Mouse (Mus musculus): Measurements from ENCODE around the gene Gm10065. TPM values are rescaled to one million over a fixed set of nuclear protein-coding genes. Genes with fewer than 3 reads are reported as not detected.
A peak's percentile ranks its signal among the peaks of the same experiment; 100 is the strongest.
"Not testable (repeated sequence)": the region's sequence is repeated elsewhere in the genome, so short reads cannot be mapped to it uniquely, and the experiment has no call there.

Gm10065 gene
- not detected in 2 replicates for polyA plus RNA-seq (2012; ENCODE audit: insufficient read depth, low replicate concordance)

- Histone ChIP-seq H3K4me3 (replicated peaks) (peak within 1 kb of the TSS; percentile 86), H3K4me1 (peaks cover 26% of the 10 kb centered on the region)
- H3K36me3 ChIP-seq (replicated peaks; ENCODE audit: low read length); H3K9me3 ChIP-seq; H3K27me3 ChIP-seq (replicated peaks): not testable (repeated sequence)
Observed at GRCm38 (mm10) chr13:21478759-21479670, at the start of gene Gm10065, which contains the start of gene Zkscan4. Gene Gm10065 (minus strand): TSS chr13:21479441. Gene Zkscan4 (plus strand): TSS chr13:21478907.

DNA sequence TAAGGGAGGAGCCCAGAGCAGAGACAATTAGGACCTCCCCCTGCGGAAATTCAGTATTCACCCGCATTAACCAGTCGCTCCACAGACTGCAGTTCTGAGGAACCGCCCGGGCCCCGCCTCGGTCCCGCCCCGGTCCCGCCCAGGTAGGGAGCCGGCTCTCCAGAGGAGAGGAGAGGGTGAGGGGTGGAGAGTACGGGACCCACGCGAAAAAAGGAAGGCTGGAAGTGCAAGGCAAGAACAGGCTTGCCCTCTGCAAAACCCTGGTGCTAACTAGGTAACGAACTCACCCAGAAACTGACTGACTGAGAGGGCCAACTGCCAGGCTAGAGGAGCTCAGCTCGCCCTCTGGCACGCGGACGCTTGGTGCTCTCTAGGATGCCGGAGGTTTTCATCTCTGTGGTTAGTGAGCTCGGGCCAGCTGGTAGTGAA lies 27.0 kb upstream of the Gm10065 start:
- Histone ChIP-seq H3K36me3 (replicated peaks; ENCODE audit: low read length) (no peaks in the 10 kb centered on the region), H3K4me3 (replicated peaks) (peak overlapping the region; percentile 92), H3K27me3 (replicated peaks) (no peaks in the 10 kb centered on the region)

DNA sequence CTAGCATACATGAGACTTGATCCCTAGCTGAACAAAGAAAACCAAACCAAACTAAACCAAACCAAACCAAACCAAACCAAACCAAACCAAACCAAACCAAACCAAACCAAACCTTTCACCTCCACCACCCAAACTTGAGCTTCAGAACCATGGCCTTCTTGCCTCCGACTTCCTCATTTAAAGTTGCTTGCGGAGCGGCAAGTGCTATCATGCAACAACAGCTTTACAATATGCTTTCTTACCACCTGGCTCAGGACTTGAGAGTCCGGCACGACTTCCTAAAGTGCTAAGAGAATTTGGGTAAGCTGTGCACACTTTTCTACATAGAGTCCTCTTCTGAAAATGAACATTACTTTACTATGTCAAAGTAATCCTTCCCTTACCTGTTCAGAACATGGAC lies 23.1 kb upstream of the Gm10065 start:
- no peak overlapping the region for H3K4me3 ChIP-seq (replicated peaks)
- peaks cover 4% of the 10 kb centered on the region; the same call in 1 of the 2 replicates for H3K4me1 ChIP-seq
- no peaks in the 10 kb centered on the region for H3K9me3 ChIP-seq
- no peaks in the 10 kb centered on the region for H3K27me3 ChIP-seq (replicated peaks)
- TF ChIP-seq FLI1 (IDR thresholded peaks at IDR 0.05; ENCODE audit: low read length): no peak
- no peak for TF ChIP-seq GATA1 (IDR thresholded peaks at IDR 0.05; ENCODE audit: borderline replicate concordance, low read length)
- no peaks in the 10 kb centered on the region for H3K36me3 ChIP-seq (replicated peaks; ENCODE audit: low read length)

More for the DNA sequence above, 27.0 kb upstream of the Gm10065 start:
- TF ChIP-seq GATA1 (IDR thresholded peaks at IDR 0.05; ENCODE audit: borderline replicate concordance, low read length): no peak
- no peak for TF ChIP-seq FLI1 (IDR thresholded peaks at IDR 0.05; ENCODE audit: low read length)
- peaks cover 22% of the 10 kb centered on the region for H3K4me1 ChIP-seq
- H3K9me3 ChIP-seq: no peaks in the 10 kb centered on the region

DNA sequence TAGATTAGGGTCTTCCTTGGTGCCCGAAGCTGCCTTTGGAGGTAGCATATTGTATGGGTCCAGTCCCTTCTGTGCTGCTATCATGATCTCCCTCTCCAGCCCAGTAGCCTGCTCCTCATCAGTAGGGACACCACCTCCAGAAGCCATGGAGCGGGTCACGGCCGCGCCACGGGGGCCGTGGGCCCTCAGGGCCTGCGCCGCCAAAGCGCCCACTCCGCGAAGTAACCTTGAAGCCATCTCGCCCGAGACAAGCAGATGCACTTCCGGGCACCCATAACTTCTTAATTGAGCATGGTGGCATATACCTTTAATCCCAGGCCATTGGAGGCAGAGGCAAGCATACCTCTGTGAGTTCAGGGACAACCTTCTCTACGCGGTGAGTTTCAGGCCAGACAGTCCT lies 21.9 kb upstream of the Gm10065 start, which contains the start of gene Gm11273:
Gm11273 (minus strand) TSS at position 237 of the 400 bp plus-strand sequence.
- H3K27me3 ChIP-seq (replicated peaks); H3K4me3 ChIP-seq (replicated peaks): not testable (repeated sequence)

DNA sequence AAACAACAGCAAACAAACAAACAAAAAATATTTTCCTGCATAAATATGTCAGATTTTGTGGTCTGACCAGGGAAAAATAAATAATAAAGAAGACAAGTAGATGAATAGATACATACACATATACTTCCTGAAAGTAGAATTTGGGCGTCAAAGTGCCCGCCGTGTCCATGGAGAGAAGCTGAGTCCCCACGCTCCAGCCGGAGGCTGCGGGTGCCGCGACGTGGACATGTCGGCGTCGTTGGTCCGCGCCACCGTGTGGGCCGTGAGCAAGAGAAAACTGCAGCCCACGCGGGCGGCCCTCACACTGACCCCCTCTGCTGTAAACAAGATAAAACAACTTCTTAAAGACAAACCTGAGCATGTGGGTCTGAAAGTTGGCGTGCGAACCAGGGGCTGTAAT lies 15.8 kb upstream of the Gm10065 start, which contains the start of gene AK157302:
AK157302 (plus strand) TSS at position 144 of the 400 bp plus-strand sequence.
- TF ChIP-seq FLI1 (IDR thresholded peaks at IDR 0.05; ENCODE audit: low read length) (no peak), GATA1 (IDR thresholded peaks at IDR 0.05; ENCODE audit: borderline replicate concordance, low read length) (no peak)
- H3K4me3 ChIP-seq (replicated peaks): no peak within 1 kb of the TSS
- no peaks in the 10 kb centered on the region for H3K4me1 ChIP-seq

More for the DNA sequence above, 21.9 kb upstream of the Gm10065 start, which contains the start of gene Gm11273:
- not testable (repeated sequence) for H3K4me1 ChIP-seq; H3K36me3 ChIP-seq (replicated peaks; ENCODE audit: low read length); H3K9me3 ChIP-seq

DNA sequence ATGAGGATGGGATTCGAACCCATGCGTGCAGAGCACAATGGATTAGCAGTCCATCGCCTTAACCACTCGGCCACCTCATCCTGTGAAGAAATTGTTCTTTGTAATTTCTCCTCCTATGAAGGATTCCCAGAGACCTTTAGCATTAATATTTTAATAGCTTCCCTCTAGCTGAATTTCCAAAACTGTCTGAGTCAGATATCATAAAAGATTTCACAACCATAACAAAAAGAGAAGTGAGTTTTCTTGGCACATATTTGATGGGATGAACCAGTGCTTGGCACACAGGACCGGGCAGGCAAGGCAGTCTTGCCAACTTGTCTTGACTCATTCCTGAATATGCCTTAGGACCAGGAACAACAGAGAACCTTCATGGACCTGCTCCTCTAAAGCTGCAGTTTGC lies 13.6 kb upstream of the Gm10065 start:
- H3K36me3 ChIP-seq (replicated peaks; ENCODE audit: low read length): no peaks in the 10 kb centered on the region
- TF ChIP-seq GATA1 (IDR thresholded peaks at IDR 0.05; ENCODE audit: borderline replicate concordance, low read length) (no peak), FLI1 (IDR thresholded peaks at IDR 0.05; ENCODE audit: low read length) (no peak)
- peaks cover 1% of the 10 kb centered on the region for H3K27me3 ChIP-seq (replicated peaks)
- H3K4me3 ChIP-seq (replicated peaks): no peak overlapping the region
- H3K9me3 ChIP-seq: 0 out of 2 replicates have a peak, but pooled peaks cover 3% of the 10 kb centered on the region
- H3K4me1 ChIP-seq: no peaks in the 10 kb centered on the region

More for the DNA sequence above, 15.8 kb upstream of the Gm10065 start, which contains the start of gene AK157302:
- Histone ChIP-seq H3K27me3 (replicated peaks) (peaks cover 1% of the 10 kb centered on the region), H3K36me3 (replicated peaks; ENCODE audit: low read length) (no peaks in the 10 kb centered on the region), H3K9me3 (no peaks in the 10 kb centered on the region)

DNA sequence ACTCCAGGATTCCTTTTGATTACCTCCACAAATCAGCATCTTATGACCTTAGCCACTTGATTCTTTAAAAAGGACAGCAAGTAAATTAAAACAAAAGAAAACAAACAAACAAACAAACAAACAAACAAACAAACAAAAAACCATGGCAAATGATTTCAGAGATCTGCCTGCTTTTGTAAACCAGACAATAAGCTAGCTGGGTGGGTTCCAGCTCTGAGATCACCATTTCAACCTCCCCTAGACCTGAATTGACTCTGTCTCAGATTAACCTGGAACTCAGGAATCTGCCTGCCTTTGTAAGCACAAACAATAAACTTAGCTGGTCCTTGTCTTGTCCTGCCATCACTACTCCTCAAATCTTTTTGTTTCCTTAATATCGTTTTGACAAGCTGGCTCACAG lies 7.6 kb upstream of the Gm10065 start:
- H3K9me3 ChIP-seq: peaks cover 9% of the 10 kb centered on the region
- peaks cover 7% of the 10 kb centered on the region for H3K36me3 ChIP-seq (replicated peaks; ENCODE audit: low read length)
- H3K4me1 ChIP-seq: peaks cover 5% of the 10 kb centered on the region; the same call in 1 of the 2 replicates
- TF ChIP-seq GATA1 (IDR thresholded peaks at IDR 0.05; ENCODE audit: borderline replicate concordance, low read length) (no peak), FLI1 (IDR thresholded peaks at IDR 0.05; ENCODE audit: low read length) (no peak)
- H3K27me3 ChIP-seq (replicated peaks): peaks cover 1% of the 10 kb centered on the region
- H3K4me3 ChIP-seq (replicated peaks): no peak overlapping the region

GRCm38 (mm10) chr13:21472427-21472826 lies 6.8 kb downstream of the Gm10065 start:
- H3K27me3 ChIP-seq (replicated peaks): peaks cover 15% of the 10 kb centered on the region
- no peak overlapping the region for H3K4me3 ChIP-seq (replicated peaks)
- no peaks in the 10 kb centered on the region for H3K9me3 ChIP-seq
- no peak for TF ChIP-seq GATA1 (IDR thresholded peaks at IDR 0.05; ENCODE audit: borderline replicate concordance, low read length)
- TF ChIP-seq FLI1 (IDR thresholded peaks at IDR 0.05; ENCODE audit: low read length): no peak
- H3K36me3 ChIP-seq (replicated peaks; ENCODE audit: low read length): no peaks in the 10 kb centered on the region
- H3K4me1 ChIP-seq: peaks cover 16% of the 10 kb centered on the region

DNA sequence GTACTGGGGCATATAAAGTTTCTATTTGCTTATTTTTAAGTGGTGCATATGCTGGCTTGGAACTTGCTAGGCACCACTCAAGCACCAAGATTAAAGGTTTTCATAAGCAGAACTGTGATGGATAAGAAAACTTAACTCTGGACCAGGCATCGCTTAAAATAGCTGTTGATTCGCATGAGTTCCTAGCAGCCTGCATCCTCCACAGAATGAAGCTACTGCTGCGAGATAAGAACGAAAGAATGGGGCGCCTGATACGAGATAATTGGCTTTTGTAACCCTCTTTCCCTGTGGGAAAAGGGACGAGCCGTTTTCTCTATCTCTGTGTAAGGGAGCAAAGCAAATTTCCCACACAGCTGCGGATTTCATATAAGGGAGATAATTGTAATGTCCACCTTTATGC lies 10.1 kb downstream of the Gm10065 start:
- H3K4me3 ChIP-seq (replicated peaks): no peak overlapping the region
- TF ChIP-seq GATA1 (IDR thresholded peaks at IDR 0.05; ENCODE audit: borderline replicate concordance, low read length): no peak
- TF ChIP-seq FLI1 (IDR thresholded peaks at IDR 0.05; ENCODE audit: low read length): no peak

More for the DNA sequence above, 10.1 kb downstream of the Gm10065 start:
- H3K27me3 ChIP-seq (replicated peaks): peaks cover 13% of the 10 kb centered on the region
- H3K4me1 ChIP-seq: peaks cover 16% of the 10 kb centered on the region
- H3K36me3 ChIP-seq (replicated peaks; ENCODE audit: low read length): no peaks in the 10 kb centered on the region
- no peaks in the 10 kb centered on the region for H3K9me3 ChIP-seq
